ENCODE assay signal across 8 mouse cellular contexts in the genomic region with DNA sequence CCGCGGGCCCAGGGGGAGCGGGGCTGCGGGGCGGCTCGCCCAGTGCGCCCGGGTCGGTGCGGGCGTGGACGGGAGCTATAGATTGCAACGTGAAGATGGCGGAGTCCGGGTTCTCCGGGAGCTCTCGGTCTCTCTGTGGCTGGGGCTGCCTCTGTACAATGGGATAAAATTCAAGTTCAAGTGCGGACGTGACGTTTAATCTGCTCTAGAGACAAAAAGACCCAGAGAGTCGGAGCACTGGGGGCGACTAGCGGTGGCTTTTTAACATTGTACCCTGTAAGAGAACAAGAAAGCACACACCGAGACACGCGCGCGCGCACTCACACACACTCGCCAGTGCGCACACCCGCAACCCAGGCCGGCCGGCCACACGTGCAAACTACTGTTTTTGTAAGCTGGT. TPM values are rescaled to one million over a fixed set of nuclear protein-coding genes. Genes with fewer than 3 reads are reported as not detected.
A peak's percentile ranks its signal among the peaks of the same experiment; 100 is the strongest.
DNase-seq lines count a peak whose midpoint lies in the region; ATAC-seq and TF ChIP-seq lines count a peak whose summit lies in the region.

No protein-coding gene starts in this region.

- peak; percentile 72 for TF ChIP-seq CTCF in hindbrain, postnatal 0 days (IDR thresholded peaks at IDR 0.05; ENCODE audit: low read depth)

- no peaks in the 10 kb centered on the region for H3K9me3 ChIP-seq in forebrain, embryonic 14.5 days (replicated peaks; ENCODE audit: control insufficient read depth, low read length)
- no peaks in the 10 kb centered on the region for H3K9me3 ChIP-seq in hindbrain, postnatal 0 days (ENCODE audit: low read length)

- DNase-seq in CD8-positive naive resting alpha-beta T cell, adult 2 months (ENCODE audit: low read depth in 2 of 2, low spot score in 2 of 2), result peak; percentile 84 to 85
- DNase-seq in adrenal gland, adult 2 months, result peak; percentile 45
- peak; percentile 98 for DNase-seq in forebrain, embryonic 14.5 days (ENCODE audit: low spot score)
- DNase-seq in hindbrain, postnatal 0 days (ENCODE audit: low spot score), result peak; percentile 94
- peak; percentile 61 to 73 for DNase-seq in left cerebral cortex, adult 18-20 months (ENCODE audit: low spot score in 2 of 2)
- DNase-seq in lung, postnatal 4 days, result peak; percentile 71
- peak; percentile 68 for DNase-seq in right cerebral cortex, postnatal 25 days

- peaks cover 13% of the 10 kb centered on the region for H3K4me1 ChIP-seq in forebrain, embryonic 14.5 days (ENCODE audit: control insufficient read depth, insufficient read depth, low read length)
- H3K4me1 ChIP-seq in hindbrain, postnatal 0 days (ENCODE audit: insufficient read depth, low read length), result peaks cover 10% of the 10 kb centered on the region

- H3K36me3 ChIP-seq in forebrain, embryonic 14.5 days (ENCODE audit: control insufficient read depth, insufficient read depth, low read length), result no peaks in the 10 kb centered on the region
- no peaks in the 10 kb centered on the region for H3K36me3 ChIP-seq in hindbrain, postnatal 0 days (ENCODE audit: insufficient read depth, low read length)

- peak overlapping the region; percentile 99 for H3K27ac ChIP-seq in forebrain, embryonic 14.5 days (ENCODE audit: low read depth, low read length)
- peak overlapping the region; percentile 75 for H3K27ac ChIP-seq in hindbrain, postnatal 0 days

- peak overlapping the region; percentile 65 for H3K4me2 ChIP-seq in forebrain, embryonic 14.5 days (ENCODE audit: low read length)
- H3K4me2 ChIP-seq in hindbrain, postnatal 0 days (ENCODE audit: low read depth, low read length), result peak overlapping the region; percentile 93

- WGBS in forebrain, embryonic 14.5 days, result under 1% methylated on average over 35 of the region's 35 CpGs
- 1% methylated on average over 35 of the region's 35 CpGs for WGBS in hindbrain, postnatal 0 days

- ATAC-seq in forebrain, embryonic 14.5 days, result peak; percentile 76
- ATAC-seq in hindbrain, postnatal 0 days, result peak; percentile 69
- no peak for ATAC-seq in erythroblast, adult 5-6 weeks (replicated peaks; ENCODE audit: low FRiP score, poor library complexity, severe bottlenecking)

- peak overlapping the region; percentile 98 for H3K4me3 ChIP-seq in forebrain, embryonic 14.5 days (ENCODE audit: low read depth, low read length)
- peak overlapping the region; percentile 61 for H3K4me3 ChIP-seq in hindbrain, postnatal 0 days (ENCODE audit: low read length)

- no peaks in the 10 kb centered on the region for H3K27me3 ChIP-seq in forebrain, embryonic 14.5 days (replicated peaks; ENCODE audit: control insufficient read depth, insufficient read depth, low read length)
- H3K27me3 ChIP-seq in hindbrain, postnatal 0 days (ENCODE audit: insufficient read depth, low read length), result peaks cover 9% of the 10 kb centered on the region

- H3K9ac ChIP-seq in forebrain, embryonic 14.5 days (ENCODE audit: low read length), result peak overlapping the region; percentile 100
- peak overlapping the region; percentile 58 for H3K9ac ChIP-seq in hindbrain, postnatal 0 days (replicated peaks; ENCODE audit: low read length)

RNA-seq across cellular contexts. Expression of a gene that starts 0.5 kb away (rescaled TPM):
- under 1 TPM; 0.20 to 0.59 TPM for total RNA-seq in adrenal gland, adult 2 months (2021)
- polyA plus RNA-seq in adrenal gland, adult 2 months (2012; rRNA removed), result 0.66 and 1.3 TPM in 2 replicates
- polyA plus RNA-seq in forebrain, embryonic 14.5 days (2014; fragmentation: Nextera tagmentation; extraction: Ambion mirVana), result 76.7 and 86.5 TPM in 2 replicates
- total RNA-seq in hindbrain, postnatal 0 days (2014; rRNA removed), result 30.0 and 31.6 TPM in 2 replicates
- 9.8 and 12.0 TPM in 2 replicates for polyA plus RNA-seq in hindbrain, postnatal 0 days (2015; fragmentation: Nextera tagmentation; extraction: Ambion mirVana)
- 10 to 100 TPM; 60.4 to 75.6 TPM for total RNA-seq in left cerebral cortex, adult 18-20 months (2021)
- 0.21 TPM in 1 of 2 replicates, not detected in the other for total RNA-seq in erythroblast, adult 5-6 weeks (2015; ENCODE audit: low replicate concordance)
- total RNA-seq in erythroblast, adult 5-6 weeks (2017; ENCODE audit: low replicate concordance), result 0.28 TPM in 1 of 2 replicates, not detected in the other

Comparison
In these comparisons a context has a peak if more than half of its experiments do, and no peak if none do; other contexts are left out.
1. DNase-seq: peak in every context shown above with its lines; median percentile 98 in forebrain, embryonic 14.5 days; 94 in hindbrain, postnatal 0 days; 84 in CD8-positive naive resting alpha-beta T cell, adult 2 months; 71 in lung, postnatal 4 days; 68 in right cerebral cortex, postnatal 25 days; 67 in left cerebral cortex, adult 18-20 months; 45 in adrenal gland, adult 2 months.
2. RNA of a gene that starts 0.5 kb away (total RNA-seq): 60.4 to 75.6 TPM in left cerebral cortex, adult 18-20 months and 30.0 to 31.6 TPM in hindbrain, postnatal 0 days; 0.20 to 0.59 TPM in adrenal gland, adult 2 months and 0.21 to 0.28 TPM in erythroblast, adult 5-6 weeks; every median in the first group is over 10 times any median in the second.